Mouse (Mus musculus) layer of hippocampus, postnatal 14 days (tissue): ENCODE data around the gene Atxn7l3b. TPM values are rescaled to one million over a fixed set of nuclear protein-coding genes. Genes with fewer than 3 reads are reported as not detected.
"Not testable (repeated sequence)": the region's sequence is repeated elsewhere in the genome, so short reads cannot be mapped to it uniquely, and the experiment has no call there.

Experiments
- DNase-seq, 2 experiments: peaks; one replicate each; pipeline ENCODE4 v3.0.0; 2021 to 2022; ENCODE audit warnings: low spot score in 2 of 2, mixed read lengths in 1 of 2
- long read RNA-seq, 2 experiments: library from polyadenylated mRNA; stranded (forward); transcript quantifications; one replicate each; pipeline ENCODE4 v2.0.0; 2021
- total RNA-seq, 2 experiments: library from RNA; stranded (reverse); gene quantifications; 2 replicates each; pipeline ENCODE4 v1.2.3; 2021

Atxn7l3b gene
- total RNA-seq = 100 to 1,000 TPM; 246 to 254 TPM
- long read RNA-seq, experiment 1, transcript Atxn7l3b-201 (1 exons, 3,566 nt) = major isoform, 234 of 234 reads
- long read RNA-seq, experiment 1, partial matches to known transcripts = 0 of 234 reads
- long read RNA-seq, experiment 1, other reads (novel, unspliced or antisense) = 0 of 234 reads
- long read RNA-seq, experiment 2, transcript Atxn7l3b-201 (1 exons, 3,566 nt) = major isoform, 360 of 360 reads
- long read RNA-seq, experiment 2, partial matches to known transcripts = 0 of 360 reads
- long read RNA-seq, experiment 2, other reads (novel, unspliced or antisense) = 0 of 360 reads

DNA sequence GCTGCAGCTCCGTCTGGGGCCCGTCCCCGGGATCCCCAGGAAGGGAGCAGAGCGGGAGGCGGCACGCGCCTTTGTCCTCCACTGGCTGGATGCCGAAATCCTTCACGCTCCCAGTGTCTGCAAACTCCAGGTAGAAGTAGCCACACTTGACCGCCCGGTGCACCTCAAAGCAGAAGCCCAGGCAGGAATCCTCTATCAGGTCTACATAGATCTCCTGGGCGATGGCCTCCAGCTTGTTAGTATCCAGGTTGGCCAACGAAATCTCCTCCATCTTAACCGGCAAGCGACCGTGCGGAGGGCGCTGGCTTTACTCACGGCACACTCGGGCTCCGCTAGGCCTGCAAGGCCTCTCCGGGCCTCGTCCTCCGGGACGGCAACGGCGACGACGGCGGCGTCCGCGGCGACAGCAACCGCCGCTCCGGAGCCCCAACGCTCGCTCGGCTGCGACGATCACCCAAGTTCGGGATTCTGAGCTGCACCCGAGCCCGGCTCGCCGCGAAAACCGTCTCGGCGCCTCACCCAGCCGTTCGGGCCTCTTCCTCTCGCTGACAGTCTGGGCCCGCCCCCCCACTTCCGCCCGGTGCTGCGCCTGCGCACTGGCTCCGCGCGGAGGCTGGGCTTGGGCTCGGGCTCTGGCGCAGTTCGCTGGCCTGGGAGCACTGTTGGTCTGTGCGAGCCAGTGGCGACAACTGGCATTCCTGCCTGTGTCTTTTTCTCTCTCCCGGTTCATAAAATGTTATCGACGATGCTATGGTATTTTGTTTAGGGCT is at the start of gene Atxn7l3b:
Gene Atxn7l3b (minus strand): TSS at position 550 of the 770 bp plus-strand sequence.
- peak; percentile 95 to 96 for DNase-seq

DNA sequence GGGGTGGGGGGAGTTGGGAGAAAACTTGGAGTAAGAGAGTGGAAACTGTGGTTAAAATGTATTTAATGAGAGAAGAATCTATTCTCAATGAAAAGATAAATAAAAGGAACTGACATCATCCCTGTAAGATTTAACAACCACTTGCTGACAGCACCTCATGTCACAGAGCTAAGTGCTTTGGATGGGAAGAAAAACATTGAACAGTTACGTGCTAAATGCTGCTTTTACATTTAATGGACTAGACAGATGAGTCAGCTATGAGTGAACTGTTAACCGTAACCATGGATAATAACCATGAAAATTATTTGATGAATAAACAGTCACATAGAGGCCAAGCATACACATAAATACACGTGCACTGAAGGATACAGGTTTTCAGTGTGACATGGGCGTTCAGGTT is 48.8 kb upstream of the Atxn7l3b start:
- DNase-seq = no peak

DNA sequence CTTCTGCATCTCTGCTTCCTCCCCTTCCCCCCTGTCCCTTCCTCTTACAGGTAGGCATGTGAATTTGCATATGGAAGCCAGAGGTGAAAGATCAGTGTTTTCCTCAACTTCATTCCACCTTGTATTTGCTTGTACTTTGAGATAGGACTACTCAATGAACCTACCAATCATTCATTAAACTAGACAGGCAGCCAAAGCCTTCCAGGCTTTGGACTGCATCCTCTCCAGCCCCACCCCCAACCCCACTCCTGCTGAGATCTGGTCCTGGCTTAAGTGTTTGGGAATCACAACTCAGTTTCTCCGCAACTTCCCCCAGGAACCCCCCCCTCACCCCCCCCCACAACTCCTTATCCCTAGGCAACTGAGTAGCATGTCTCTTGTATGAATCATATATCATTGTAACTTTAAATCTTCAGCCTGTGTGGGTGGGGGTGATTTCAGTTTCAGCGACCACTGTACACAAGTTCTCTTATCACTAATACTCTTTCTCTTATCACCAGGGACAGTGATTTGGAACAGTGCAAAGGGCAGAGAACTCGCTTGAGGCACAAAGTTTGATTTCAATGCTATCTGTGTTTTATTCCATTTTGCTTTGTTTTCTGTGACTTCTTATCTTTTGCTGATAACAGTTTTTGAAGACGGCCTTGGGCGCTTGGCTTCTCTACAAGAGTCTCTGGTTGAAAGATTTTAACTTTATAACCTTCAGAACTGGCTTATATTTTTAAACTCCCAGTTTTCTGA is 44.7 kb upstream of the Atxn7l3b start:
- DNase-seq = no peak

DNA sequence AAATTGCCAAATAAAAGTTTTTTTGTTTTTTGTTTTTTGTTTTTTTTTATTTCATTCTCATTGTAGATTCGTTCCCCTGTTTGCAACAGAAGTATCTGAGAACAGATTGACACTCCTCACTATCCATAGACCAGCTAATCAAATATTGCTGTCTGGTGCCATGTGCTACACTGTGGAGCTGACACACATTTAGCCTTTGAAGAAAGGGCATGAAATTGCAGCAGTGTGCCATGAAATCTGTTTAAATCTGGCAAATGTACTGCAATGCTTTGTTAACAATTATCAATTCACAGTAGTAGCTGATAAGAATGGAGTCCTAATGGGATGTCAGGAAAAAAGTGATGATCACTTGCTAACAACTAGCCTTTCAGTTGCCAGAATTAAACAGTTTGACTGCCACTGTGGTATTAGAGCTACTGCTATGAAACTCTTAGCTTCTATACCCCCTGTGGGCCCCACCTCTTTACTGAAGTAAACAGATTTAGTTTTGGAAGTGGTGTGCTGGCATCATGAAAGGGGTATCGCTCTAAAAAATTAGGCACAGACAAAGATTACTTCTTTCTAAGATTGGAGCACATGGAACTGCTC is 41.3 kb upstream of the Atxn7l3b start:
- peak; percentile 2 to 54 for DNase-seq

DNA sequence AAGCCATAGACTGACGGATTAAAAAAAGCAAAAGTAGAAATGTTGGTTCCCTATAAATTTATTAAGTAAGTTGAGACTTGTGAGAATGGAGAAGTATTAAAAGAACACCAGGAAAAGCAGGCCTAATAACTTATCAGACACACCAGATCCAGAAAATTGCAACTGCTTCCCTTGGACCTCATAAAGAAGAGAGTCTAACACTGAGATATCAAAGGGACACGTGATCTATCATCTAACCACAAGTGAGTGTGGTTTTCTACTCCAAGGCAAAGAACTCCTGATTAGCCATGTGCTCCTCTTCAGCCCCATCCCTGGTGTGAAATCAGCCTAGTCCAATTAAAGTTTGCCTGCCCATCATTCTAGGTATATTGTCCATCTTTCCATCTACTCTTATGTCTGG is 38.8 kb upstream of the Atxn7l3b start:
- DNase-seq = no peak

DNA sequence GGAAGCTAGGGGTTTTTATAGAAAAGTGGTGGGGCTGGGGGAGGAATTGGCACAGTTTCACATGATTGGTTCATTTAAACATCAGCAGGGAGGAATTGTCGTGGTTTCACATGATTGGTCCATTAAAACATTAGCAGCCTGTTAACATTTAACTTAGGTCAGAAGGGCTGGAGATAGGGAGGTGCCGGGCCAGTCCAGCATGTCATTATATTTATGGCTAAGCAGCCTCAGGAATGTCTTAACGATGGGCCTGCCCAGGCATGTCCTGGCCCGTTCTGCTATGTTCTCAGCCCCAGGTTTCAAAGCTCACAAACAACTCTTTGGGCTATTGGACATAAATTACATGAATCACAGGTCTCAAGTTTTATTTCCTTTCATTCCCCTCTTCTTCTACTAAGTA is 33.4 kb upstream of the Atxn7l3b start:
- DNase-seq = not testable (repeated sequence)

DNA sequence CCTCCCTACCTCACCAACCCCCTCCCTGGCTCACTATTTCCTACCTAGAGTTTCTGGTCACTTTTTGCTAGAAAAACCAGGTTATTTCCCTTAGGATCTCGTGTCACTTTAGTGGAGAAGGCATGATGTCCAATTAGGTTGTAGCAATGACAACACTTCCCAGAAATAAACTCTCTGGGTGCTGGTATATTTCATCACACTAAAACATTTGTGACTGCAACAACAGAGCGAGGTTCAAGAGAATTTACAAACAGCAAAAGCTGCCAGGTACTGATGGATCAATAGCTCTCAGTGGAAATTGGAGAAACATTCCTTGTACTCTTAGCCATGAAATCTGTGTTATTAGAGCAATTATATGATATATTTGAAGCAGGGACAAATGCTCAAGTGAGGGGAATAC is 25.3 kb upstream of the Atxn7l3b start:
- no peak for DNase-seq

DNA sequence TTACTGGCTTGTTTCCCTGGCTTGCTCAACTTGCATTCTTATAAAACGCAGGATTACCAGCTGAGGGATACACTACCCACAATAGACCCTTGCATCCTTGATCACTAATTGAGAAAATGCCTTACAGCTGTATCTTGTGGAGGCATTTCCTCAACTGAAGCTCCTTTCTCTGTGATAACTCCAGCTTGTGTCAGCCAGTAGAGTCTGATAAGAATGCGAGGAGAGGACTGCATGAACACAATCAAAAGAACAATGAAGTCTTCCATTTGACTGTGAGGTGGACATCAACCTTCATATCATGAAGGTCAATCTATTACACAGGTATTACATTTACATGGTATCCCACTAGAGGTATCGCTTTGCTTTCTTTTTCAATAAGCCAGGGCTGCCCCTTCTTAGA is 19.7 kb upstream of the Atxn7l3b start:
- no peak for DNase-seq

DNA sequence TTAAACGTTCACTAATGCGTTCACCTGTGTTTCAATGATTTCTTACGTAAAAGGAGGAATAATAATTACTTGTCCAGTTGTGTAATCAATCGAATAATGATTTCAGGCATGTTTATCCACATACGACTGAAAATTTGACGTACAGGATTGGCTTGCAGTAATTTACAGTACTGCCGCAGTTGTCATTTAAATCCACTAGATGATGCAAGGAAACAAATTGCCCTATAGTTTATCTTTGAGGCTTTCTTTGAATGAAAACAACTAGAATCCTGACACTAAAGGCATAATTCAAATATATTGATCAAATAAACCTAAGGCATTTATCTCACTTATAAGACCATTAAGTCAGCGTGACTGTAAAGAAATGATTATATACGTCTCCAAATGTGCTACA is 418 bp upstream of the Atxn7l3b start:
- DNase-seq = no peak

DNA sequence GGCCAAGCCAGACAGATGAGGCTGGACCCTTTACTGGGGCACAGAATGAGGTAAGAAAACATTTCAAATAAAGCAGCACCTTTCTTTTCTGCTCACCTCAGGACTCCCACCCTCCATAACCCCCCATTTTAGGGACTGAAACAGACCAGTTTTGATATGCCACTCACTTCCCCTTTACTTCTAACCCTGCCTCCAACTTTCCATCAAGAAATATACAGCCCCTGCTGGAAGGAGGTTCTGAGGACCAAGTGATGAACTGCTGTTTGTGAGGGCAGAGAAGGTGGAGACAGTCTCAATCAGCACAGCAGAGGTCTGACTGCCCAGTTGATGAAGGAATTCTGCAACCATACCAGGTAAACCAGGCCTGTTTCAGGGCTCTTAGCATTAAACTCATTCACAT is 1.8 kb downstream of the Atxn7l3b start:
- DNase-seq = no peak

DNA sequence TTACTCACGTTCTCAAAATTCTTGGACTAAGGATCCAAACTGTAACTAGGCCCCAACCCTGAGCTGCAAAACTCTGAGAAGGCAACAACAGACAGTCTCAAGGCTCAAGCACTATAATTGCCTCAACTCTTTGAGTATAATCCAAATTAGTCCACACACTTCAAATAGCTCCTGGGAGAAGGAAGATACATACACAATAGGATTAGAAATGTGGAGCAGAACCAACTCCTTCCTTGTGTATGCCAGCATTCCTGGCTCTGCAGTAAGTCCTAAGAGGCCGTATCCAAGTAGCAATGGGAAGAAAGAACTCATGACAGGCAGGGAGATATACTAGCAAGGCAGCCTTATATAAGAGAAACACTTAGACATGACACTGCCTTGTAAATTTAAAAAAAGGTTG is 2.5 kb downstream of the Atxn7l3b start:
- DNase-seq = no peak

DNA sequence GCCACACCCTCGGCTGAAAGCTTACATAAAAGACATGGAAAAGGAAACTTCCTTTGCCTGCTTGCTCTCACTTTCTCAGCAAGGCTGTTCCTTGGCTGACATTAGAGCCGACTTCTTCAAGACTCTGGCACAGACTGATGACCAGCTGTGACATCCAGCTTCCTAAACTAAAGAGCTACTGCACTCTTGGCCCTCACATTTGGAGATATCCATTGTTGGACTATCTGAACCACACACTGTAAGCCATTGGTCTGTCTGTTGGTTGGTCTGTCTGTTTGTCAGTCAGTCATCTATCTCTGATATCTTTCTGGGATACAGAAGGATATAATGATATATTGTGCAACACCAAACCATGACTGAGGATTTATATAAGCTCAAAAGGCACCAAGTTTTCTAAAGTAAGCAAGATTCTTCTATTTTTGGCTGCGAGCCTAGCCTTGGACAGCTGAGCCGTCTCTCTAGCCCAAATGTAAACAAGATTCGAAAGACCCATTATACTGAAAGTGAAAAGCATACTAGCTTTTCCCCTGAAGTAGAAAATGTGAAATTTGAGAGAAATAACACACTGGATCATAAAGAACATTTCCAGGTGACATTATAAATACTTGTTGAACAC is 12.1 kb downstream of the Atxn7l3b start:
- no peak for DNase-seq

DNA sequence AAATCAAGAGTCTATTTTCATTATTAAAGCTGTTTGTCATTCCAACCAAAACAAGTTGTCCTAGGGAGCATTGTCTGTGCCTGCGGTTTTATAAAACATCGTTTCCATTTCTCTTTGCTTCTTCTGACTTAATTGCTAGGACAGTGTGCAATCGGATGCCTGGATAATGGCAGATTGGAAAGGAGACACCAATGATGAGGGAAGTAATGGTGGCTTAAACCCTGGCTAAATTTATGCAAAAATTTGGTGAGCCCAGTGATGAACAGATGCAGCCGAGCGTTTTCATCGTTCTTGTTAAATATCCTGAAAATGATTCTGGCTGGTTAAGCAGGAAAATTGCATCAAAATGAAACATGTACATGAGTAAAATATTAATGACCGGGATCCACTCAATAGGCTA is 28.6 kb downstream of the Atxn7l3b start:
- peak in 1 of 2 experiments; percentile 12 for DNase-seq

DNA sequence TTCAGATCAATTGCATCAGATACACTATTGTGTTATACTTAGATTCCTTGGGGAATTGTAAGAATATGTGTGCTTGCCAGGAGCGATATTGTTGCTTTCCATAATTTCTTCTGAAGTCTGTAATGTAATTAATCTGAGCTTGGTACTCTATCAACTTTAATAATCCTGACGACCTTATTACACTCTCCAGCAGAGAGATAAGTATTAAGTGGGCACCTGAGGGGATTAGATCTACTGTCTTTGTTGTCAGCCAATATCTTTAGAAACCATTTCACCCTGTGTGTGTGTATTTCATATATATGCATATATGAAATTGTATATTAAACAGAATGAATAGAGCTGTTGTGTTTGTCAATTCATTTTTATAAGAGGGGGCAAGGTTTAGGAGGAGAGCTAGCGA is 29.0 kb downstream of the Atxn7l3b start:
- no peak for DNase-seq

DNA sequence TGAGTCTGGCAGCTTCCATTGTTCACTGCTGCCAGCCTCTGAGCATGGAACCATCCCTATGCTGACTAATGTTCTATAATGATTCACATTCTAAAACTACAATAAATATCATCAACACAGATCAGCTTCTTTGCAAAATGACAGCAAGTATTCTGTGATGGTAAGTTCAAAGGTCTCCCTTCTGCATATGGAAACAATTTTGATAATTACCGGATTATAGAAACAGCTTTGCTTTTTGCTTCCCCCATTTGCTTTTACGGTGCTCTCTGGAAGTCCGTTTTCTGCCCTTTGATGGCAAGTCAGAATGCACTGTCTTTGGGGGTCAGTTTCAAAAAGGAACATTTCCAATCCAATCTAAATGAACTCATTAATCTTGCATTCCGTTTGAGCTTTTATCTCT is 32.2 kb downstream of the Atxn7l3b start:
- DNase-seq = no peak

DNA sequence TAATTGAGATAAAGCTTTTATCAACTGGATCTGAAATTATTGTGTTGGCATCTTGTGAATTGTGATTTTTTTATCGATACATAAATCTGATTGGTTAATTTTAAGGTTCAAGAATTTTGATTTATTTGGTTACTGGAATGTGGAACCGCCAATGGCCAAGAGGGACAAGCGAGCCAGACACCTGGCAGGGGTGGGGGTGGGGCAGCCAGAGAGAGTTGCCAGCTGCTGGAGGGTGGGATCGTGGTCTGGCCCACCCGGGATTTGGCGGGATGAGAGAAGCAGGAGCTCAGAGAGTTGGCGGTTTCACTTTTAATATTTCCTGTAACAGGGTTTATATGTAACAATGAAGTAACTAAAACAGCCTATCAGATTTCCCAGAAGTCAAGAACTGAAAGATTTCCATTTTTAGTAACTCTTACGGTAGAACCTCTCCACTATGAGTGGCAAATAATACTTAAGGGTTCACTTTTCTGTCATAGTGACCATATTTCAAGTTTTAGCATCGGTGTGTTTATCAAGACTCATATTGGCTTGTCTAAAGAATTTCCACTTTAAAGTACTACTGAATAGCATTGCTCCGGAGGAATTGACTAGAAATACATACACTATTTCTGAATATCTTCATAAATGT is 35.1 kb downstream of the Atxn7l3b start:
- no peak for DNase-seq

DNA sequence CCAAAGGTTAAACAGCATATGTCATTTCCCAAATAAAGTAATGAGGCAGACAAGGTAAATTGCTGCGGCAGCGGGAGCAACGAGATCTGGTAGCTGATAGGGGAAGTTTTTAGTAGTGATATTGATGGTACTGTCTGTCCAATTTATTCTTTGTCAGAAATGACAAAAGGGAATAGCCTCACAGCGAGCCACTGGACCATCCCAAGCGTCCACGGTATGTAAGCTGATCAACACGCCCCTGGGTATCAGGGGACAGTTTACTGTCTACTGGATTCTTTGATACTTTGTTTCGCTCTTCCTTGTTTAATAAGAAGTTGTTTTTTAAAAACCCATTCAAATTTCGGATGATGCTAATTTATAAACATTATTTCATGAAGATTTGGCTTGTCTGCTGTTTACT is 44.7 kb downstream of the Atxn7l3b start:
- no peak for DNase-seq

DNA sequence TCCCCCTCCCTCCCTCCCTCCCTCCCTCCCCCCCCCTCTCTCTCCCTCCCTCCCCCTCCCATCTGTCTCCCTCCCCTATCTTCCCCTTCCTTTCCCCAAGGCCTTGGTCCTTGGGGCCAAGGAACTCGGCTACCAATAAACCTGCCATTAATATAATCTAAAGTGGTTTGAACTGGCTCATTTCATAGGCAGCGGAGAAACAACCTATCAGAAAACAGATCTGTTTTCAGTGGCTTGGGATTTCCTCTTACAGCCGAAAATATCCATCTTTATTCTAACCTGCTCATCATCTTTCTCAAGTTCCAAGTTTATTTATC is 45.2 kb downstream of the Atxn7l3b start:
- no peak for DNase-seq

DNA sequence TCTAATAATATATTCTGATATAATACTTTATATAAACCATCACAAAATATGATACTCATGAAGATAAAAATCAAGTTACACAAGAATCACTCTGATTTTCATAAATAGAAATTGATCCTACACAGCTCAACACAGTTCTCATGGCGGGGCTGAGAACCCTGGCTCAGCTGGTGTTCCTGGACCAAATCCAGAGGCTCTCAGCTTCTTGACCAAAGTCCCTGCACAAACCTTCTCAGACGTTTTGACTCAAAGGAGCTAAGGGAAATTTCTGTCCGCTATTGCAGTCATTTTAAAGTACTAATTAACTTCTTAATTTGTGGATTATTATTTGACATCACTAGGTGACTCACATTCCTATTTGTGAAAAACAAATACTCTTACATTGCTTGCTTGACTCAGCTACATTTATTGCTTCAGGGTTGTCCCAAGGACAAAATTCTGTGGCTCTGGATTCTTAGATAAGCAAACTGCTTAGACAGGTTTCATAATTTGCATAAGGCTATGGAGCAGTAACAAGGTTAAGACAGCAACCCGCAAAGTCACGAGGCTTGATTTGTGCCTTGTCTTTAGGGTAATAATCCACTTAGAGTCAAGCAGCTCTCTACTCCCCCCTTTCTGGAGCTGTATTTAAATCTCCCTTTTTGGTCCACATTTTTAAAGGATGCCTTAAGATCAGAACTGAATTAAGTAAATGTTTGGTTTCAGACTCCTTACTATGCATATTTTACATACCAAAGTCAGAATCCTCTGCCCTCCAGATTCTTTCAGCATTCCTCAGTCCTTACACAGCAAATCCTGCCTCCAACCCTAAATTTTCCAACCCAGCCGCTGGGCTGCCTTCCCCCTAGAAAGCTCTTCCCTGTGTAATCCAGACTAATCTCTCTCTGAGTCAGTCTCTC is 45.8 kb downstream of the Atxn7l3b start:
- no peak for DNase-seq

DNA sequence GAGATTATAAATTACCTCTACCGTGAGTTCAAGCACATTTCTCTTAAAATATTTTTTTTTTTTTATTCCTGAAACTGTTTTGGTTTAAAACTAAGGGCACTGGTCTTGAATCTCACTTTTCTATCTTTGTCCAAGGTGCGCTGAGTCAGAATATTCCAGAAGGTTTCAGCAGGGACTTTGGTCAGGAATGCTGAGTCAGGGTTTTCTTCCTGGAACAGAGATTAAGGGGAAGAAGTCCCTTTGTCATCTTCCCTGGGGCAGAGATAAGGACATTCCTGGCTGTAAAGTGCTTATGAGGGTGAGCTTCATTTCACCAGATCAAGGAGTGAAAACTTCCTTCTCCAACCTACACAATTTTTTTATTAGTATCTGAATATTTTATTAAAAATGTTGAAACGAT is 46.7 kb downstream of the Atxn7l3b start:
- DNase-seq = no peak
